Mouse (Mus musculus) lung, postnatal 0 days (tissue): Measurements from ENCODE around the gene Kctd6.

Source experiments
- CTCF ChIP-seq: IDR thresholded peaks from 2 replicates; pipeline ENCODE4 v1.5.1; 2016; ENCODE audit warnings: antibody characterized with exemption, mild to moderate bottlenecking
- EP300 ChIP-seq: IDR thresholded peaks from 2 replicates; pipeline ENCODE4 v1.6.1; 2016; ENCODE audit warnings: antibody characterized with exemption, mild to moderate bottlenecking, control low read depth

DNA sequence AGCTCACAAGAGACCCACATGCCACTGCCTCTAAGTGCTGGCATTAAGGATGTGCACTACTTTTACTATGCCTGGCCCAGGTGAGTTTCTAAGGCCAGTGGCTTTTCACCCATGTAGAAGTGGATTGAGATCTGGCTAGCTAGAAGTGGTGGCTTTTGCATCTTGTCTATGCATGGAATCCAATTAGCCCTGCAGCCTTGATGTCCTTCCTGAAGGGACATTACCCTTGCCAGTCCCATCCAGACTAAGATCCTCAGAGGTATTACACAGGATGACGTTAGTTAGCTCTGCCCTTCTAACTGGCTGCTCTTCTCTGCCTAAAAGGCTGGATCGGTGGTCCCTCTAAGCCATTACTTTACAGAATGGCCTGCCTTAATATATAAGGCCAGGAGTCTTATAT lies 944 bp upstream of the Kctd6 start:
- no peak for TF ChIP-seq CTCF
- TF ChIP-seq EP300 = no peak
